Mouse (Mus musculus): ENCODE measurements around the gene Eif2b5. TPM values are rescaled to one million over a fixed set of nuclear protein-coding genes. Genes with fewer than 3 reads are reported as not detected.
A peak's percentile ranks its signal among the peaks of the same experiment; 100 is the strongest.

Eif2b5 gene
- polyA plus RNA-seq, 1 experiment from 2014 or later, result 80.6 TPM

DNA sequence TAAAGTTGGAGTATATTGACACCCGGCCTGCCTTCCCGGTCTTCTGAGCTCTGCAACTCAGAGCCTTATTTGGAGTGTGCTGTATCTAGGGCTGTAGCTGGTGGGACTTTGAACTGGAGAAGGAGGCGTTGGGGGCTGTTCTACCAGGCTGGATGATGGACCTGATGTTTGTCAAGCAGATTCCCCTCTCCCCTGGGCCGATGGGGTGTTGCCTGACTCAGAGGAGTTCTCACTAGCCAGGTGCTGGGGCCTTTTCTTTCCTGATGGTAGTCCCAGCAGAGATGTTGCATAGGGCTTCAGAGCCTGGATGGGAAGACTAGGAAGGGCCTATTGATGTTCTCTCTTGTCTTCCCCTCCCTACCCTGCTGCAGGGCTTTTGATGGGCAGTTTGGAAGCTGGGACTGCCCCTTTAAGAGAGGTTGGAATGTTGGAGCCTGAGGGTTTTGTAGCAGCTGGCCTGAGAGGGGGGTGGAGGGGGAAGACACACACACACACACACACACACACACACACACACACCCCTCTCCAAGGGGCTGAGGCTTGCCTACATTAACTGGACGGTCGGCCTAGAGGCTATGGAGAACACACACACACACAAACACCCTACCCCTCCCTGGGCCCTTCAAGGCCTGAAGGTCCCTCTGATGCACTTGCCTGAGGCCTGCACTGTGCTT is 19.2 kb downstream of the Eif2b5 start:
- Histone ChIP-seq H3K9ac (ENCODE audit: low read length) (peak overlapping the region; percentile 100), H3K9me3 (replicated peaks; ENCODE audit: control insufficient read depth, low read length) (no peaks in the 10 kb centered on the region)
- WGBS, result 3% methylated on average over 6 of the region's 6 CpGs

DNA sequence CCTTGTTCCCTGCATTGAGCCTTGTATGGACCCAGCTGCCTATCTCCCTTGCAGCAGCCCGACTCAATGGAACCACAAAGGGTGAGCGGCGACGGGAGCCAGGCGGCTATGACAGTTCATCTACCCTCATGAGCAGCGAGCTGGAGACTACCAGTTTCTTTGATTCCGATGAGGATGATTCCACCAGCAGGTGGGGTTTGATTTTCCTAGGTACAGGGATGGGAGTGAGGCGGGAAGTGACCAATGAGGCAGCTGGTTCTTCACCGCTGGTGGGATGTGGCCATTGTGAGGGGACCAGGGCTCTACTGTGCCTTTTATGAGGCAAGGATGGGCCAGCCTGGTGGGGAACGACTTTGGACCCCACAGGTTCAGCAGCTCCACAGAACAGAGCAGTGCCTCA is 25.3 kb downstream of the Eif2b5 start:
- H3K36me3 ChIP-seq (ENCODE audit: control insufficient read depth, insufficient read depth), result peaks cover 66% of the 10 kb centered on the region
- ATAC-seq (replicated peaks; ENCODE audit: extremely low read depth, insufficient read depth, low FRiP score), result no peak
- H3K4me1 ChIP-seq (ENCODE audit: control insufficient read depth, insufficient read depth, low read length), result peaks cover 10% of the 10 kb centered on the region
- no peak overlapping the region for H3K4me3 ChIP-seq (ENCODE audit: low read length)
- no peak overlapping the region for H3K9ac ChIP-seq (ENCODE audit: low read length)
- 85% methylated on average over 10 of the region's 10 CpGs for WGBS
- H3K27me3 ChIP-seq (ENCODE audit: control insufficient read depth, insufficient read depth, low read length), result no peaks in the 10 kb centered on the region
- no peaks in the 10 kb centered on the region for H3K9me3 ChIP-seq (replicated peaks; ENCODE audit: control insufficient read depth, low read length)
- no peak overlapping the region for H3K4me2 ChIP-seq (ENCODE audit: low read depth, low read length)
- no peak overlapping the region for H3K27ac ChIP-seq (ENCODE audit: low read length)

More for the DNA sequence above, 19.2 kb downstream of the Eif2b5 start:
- Histone ChIP-seq H3K27me3 (ENCODE audit: control insufficient read depth, insufficient read depth, low read length) (no peaks in the 10 kb centered on the region), H3K27ac (ENCODE audit: low read length) (peak overlapping the region; percentile 93), H3K36me3 (ENCODE audit: control insufficient read depth, insufficient read depth) (peaks cover 13% of the 10 kb centered on the region; the same call in 1 of the 2 replicates), H3K4me3 (ENCODE audit: low read length) (peak overlapping the region; percentile 96), H3K4me2 (ENCODE audit: low read depth, low read length) (peak overlapping the region; percentile 81), H3K4me1 (ENCODE audit: control insufficient read depth, insufficient read depth, low read length) (peaks cover 22% of the 10 kb centered on the region)
- ATAC-seq (replicated peaks; ENCODE audit: extremely low read depth, insufficient read depth, low FRiP score), result peak; percentile 23; the same call in 1 of the 2 replicates

DNA sequence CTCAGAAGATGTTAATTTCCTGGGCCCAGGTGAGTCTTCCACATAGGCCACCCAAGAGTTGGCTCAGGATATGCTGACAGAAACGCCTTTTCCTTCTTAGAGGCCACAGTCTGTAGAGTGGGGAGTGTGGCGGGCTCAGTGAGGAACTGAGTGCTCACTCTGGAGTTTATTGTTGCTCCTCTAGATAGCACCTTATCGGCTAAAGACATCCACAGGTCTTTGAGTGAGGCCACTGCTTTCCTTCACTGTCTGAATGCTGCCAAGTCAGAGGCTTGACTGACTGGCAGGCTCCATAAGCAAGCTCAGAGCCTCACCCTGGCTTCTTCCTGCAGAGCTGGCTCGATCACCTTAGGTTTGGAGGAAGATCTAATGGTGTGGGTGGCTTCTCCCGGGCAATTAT is 30.2 kb downstream of the Eif2b5 start:
- H3K9ac ChIP-seq (ENCODE audit: low read length), result no peak overlapping the region
- no peaks in the 10 kb centered on the region for H3K4me1 ChIP-seq (ENCODE audit: control insufficient read depth, insufficient read depth, low read length)
- no peaks in the 10 kb centered on the region for H3K27me3 ChIP-seq (ENCODE audit: control insufficient read depth, insufficient read depth, low read length)
- H3K27ac ChIP-seq (ENCODE audit: low read length), result no peak overlapping the region
- H3K9me3 ChIP-seq (replicated peaks; ENCODE audit: control insufficient read depth, low read length), result no peaks in the 10 kb centered on the region
- no peak overlapping the region for H3K4me3 ChIP-seq (ENCODE audit: low read length)
- peaks cover 76% of the 10 kb centered on the region for H3K36me3 ChIP-seq (ENCODE audit: control insufficient read depth, insufficient read depth)
- H3K4me2 ChIP-seq (ENCODE audit: low read depth, low read length), result no peak overlapping the region
- ATAC-seq (replicated peaks; ENCODE audit: extremely low read depth, insufficient read depth, low FRiP score), result no peak
- 89% methylated on average over 5 of the region's 5 CpGs for WGBS

DNA sequence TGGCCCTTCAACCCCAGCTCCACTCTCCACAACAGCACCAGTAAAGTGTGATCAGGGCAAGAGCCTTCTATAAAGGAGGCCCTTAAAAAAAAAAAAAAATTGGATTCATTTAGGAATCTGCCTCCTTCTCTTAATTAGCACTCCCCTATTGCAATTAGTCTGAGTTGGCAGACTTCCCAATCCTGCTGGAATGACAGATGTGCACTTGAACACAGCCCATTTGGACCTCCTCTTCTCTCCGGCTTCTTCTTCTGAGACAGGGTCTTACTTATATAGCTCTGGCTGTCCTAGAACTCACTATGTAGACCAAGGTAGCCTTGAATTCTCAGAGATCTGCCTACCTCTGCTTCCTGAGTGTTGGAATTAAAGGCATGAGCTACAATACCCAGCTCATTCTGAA is 30.8 kb downstream of the Eif2b5 start:
- Histone ChIP-seq H3K27ac (ENCODE audit: low read length) (no peak overlapping the region), H3K4me1 (ENCODE audit: control insufficient read depth, insufficient read depth, low read length) (no peaks in the 10 kb centered on the region), H3K4me2 (ENCODE audit: low read depth, low read length) (no peak overlapping the region), H3K36me3 (ENCODE audit: control insufficient read depth, insufficient read depth) (peaks cover 72% of the 10 kb centered on the region), H3K27me3 (ENCODE audit: control insufficient read depth, insufficient read depth, low read length) (no peaks in the 10 kb centered on the region), H3K4me3 (ENCODE audit: low read length) (no peak overlapping the region), H3K9ac (ENCODE audit: low read length) (no peak overlapping the region), H3K9me3 (replicated peaks; ENCODE audit: control insufficient read depth, low read length) (no peaks in the 10 kb centered on the region)
- WGBS, result 70% methylated on average over 1 of the region's 1 CpGs
- ATAC-seq (replicated peaks; ENCODE audit: extremely low read depth, insufficient read depth, low FRiP score), result no peak

DNA sequence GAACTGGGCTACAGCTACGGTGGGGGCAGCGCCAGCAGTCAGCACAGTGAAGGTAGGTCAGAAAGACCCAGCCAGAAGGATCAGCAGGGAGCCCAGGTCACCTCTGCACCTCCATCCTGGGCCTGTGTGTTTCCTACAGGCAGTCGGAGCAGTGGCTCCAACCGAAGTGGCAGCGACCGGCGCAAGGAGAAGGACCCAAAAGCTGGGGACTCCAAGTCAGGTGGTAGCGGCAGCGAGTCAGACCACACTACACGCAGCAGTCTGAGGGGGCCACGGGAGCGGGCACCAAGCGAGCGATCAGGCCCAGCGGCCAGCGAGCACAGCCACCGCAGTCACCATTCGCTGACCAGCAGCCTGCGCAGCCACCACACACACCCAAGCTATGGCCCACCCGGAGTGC is 32.3 kb downstream of the Eif2b5 start:
- Histone ChIP-seq H3K4me3 (ENCODE audit: low read length) (no peak overlapping the region), H3K4me2 (ENCODE audit: low read depth, low read length) (no peak overlapping the region), H3K36me3 (ENCODE audit: control insufficient read depth, insufficient read depth) (peaks cover 60% of the 10 kb centered on the region), H3K27ac (ENCODE audit: low read length) (no peak overlapping the region), H3K4me1 (ENCODE audit: control insufficient read depth, insufficient read depth, low read length) (peaks cover under 1% of the 10 kb centered on the region; the same call in 1 of the 2 replicates), H3K9ac (ENCODE audit: low read length) (no peak overlapping the region), H3K27me3 (ENCODE audit: control insufficient read depth, insufficient read depth, low read length) (no peaks in the 10 kb centered on the region), H3K9me3 (replicated peaks; ENCODE audit: control insufficient read depth, low read length) (no peaks in the 10 kb centered on the region)
- ATAC-seq (replicated peaks; ENCODE audit: extremely low read depth, insufficient read depth, low FRiP score), result no peak
- WGBS, result 90% methylated on average over 20 of the region's 20 CpGs

DNA sequence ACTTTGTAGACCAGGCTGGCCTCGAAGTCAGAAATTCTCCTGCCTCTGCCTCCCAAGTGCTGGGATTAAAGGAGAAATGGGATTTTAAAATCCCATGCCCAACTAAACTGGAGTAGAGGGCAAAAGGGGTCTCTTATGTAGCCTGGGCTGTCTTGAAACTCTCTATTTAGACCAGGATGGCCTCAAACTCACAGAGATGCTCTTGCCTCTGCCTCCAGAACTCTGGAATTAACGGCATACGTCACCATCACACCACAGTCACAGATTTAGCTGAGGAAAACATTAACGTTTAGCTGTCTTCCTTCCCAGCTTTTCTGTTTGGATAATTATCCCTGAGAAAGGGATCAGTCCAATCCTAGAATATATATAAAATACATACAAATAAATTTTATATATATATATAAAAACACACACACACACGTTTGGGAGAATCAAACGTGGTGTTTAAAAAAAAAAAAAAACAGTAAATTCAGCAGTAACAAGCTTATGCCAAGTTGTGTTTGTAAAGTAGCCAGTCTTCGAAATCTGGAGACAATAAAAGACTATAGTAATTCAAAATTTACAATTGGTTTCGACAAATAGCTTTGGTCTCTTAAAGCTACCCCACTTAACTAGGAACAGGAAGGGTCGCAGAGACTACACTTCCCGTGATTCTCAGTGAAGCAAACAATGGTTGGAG is 36.1 kb downstream of the Eif2b5 start:
- no peaks in the 10 kb centered on the region for H3K9me3 ChIP-seq (replicated peaks; ENCODE audit: control insufficient read depth, low read length)
- ATAC-seq (replicated peaks; ENCODE audit: extremely low read depth, insufficient read depth, low FRiP score), result no peak
- H3K4me3 ChIP-seq (ENCODE audit: low read length), result no peak overlapping the region
- no peak overlapping the region for H3K9ac ChIP-seq (ENCODE audit: low read length)
- H3K36me3 ChIP-seq (ENCODE audit: control insufficient read depth, insufficient read depth), result peaks cover 44% of the 10 kb centered on the region
- H3K4me1 ChIP-seq (ENCODE audit: control insufficient read depth, insufficient read depth, low read length), result peaks cover 22% of the 10 kb centered on the region
- WGBS, result 44% methylated on average over 10 of the region's 10 CpGs
- H3K27me3 ChIP-seq (ENCODE audit: control insufficient read depth, insufficient read depth, low read length), result no peaks in the 10 kb centered on the region
- 0 out of 2 replicates have a peak overlapping the region, but pooled peaks have one; percentile 20 for H3K4me2 ChIP-seq (ENCODE audit: low read depth, low read length)
- H3K27ac ChIP-seq (ENCODE audit: low read length), result no peak overlapping the region

DNA sequence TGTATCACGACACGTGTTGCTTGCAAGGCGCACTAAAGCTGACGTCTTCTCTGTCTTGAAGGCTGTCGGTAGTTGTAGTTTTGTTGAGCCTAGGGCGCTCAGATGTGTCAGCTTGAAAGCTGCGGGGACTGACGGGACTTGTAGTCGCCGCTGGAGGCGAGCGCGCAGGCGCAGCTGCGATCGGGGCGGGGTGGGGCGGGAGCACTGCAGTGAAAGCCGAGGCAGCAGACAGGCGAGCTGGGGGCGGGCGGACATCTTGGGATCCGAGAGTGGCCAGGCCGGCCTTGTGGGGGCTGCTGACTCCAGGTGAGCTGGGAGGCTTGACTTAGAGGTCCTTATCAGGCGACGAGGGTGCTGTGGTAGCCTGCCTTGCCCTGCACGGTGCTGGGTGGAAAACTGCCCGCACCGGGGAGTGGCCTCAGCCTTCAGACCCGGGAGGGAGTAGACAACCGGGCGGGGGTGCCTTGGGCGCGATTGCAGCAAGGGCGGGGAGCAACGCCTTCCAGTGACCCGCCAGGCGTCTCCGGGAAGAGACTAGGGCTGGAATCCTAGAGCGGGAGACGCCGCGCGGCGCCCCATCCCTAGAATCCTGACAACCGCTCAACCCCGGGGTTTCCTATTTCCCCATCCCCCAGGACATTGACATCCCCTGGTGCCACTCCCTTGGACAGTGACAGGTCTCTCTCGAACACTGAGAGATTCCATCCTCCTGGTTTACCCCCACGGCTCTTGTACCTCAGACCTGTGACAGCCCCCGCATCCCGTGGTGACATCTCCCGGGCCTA is 36.9 kb downstream of the Eif2b5 start, which contains the start of gene Ap2m1:
Gene Ap2m1, plus strand, starts transcription at position 183 of the 785 bp plus-strand sequence.
- Histone ChIP-seq H3K9ac (ENCODE audit: low read length) (peak within 1 kb of the TSS; percentile 98), H3K27me3 (ENCODE audit: control insufficient read depth, insufficient read depth, low read length) (no peaks in the 10 kb centered on the region), H3K36me3 (ENCODE audit: control insufficient read depth, insufficient read depth) (peaks cover 51% of the 10 kb centered on the region), H3K4me2 (ENCODE audit: low read depth, low read length) (peak within 1 kb of the TSS; percentile 82), H3K9me3 (replicated peaks; ENCODE audit: control insufficient read depth, low read length) (no peaks in the 10 kb centered on the region), H3K4me3 (ENCODE audit: low read length) (peak within 1 kb of the TSS; percentile 89), H3K27ac (ENCODE audit: low read length) (peak within 1 kb of the TSS; percentile 92), H3K4me1 (ENCODE audit: control insufficient read depth, insufficient read depth, low read length) (peaks cover 22% of the 10 kb centered on the region)
- peak; percentile 97 for ATAC-seq (replicated peaks; ENCODE audit: extremely low read depth, insufficient read depth, low FRiP score)
- under 1% methylated on average over 52 of the region's 52 CpGs for WGBS

DNA sequence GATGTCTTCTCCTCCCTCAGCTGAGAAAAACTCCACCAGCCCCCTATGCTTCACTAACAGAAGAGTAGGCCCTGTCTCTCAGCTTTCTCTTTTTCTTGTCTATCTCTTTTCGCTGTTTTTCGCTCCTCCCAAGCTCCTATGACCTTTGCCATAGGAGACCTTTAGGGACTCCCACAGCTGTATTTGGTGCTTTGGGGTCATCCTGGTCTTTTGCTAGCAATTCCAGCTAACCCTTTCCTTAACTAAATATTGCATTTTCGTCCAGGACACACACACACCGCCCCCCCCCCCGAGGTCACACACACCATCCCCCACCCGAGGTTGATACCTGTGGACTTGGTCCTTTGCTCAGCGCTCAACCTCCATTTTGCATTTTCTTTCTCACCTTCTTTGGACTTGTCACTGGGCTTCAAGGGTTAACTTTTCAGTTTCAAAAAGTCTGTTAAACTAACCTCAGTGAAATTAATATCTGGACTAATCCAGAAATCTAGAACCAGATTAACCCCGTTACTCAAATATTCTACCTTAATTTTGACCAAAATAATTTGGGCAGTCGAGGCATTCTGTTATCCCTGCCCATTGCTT is 37.6 kb downstream of the Eif2b5 start:
- 26% methylated on average over 9 of the region's 9 CpGs for WGBS
- peak overlapping the region; percentile 92 for H3K27ac ChIP-seq (ENCODE audit: low read length)
- ATAC-seq (replicated peaks; ENCODE audit: extremely low read depth, insufficient read depth, low FRiP score), result no peak
- H3K36me3 ChIP-seq (ENCODE audit: control insufficient read depth, insufficient read depth), result peaks cover 52% of the 10 kb centered on the region
- H3K9ac ChIP-seq (ENCODE audit: low read length), result peak overlapping the region; percentile 98
- peak overlapping the region; percentile 82 for H3K4me2 ChIP-seq (ENCODE audit: low read depth, low read length)
- H3K4me1 ChIP-seq (ENCODE audit: control insufficient read depth, insufficient read depth, low read length), result peaks cover 22% of the 10 kb centered on the region
- H3K4me3 ChIP-seq (ENCODE audit: low read length), result peak overlapping the region; percentile 89
- H3K27me3 ChIP-seq (ENCODE audit: control insufficient read depth, insufficient read depth, low read length), result no peaks in the 10 kb centered on the region
- H3K9me3 ChIP-seq (replicated peaks; ENCODE audit: control insufficient read depth, low read length), result no peaks in the 10 kb centered on the region
